Mouse (Mus musculus): ENCODE results near the gene Mef2d.

DNA sequence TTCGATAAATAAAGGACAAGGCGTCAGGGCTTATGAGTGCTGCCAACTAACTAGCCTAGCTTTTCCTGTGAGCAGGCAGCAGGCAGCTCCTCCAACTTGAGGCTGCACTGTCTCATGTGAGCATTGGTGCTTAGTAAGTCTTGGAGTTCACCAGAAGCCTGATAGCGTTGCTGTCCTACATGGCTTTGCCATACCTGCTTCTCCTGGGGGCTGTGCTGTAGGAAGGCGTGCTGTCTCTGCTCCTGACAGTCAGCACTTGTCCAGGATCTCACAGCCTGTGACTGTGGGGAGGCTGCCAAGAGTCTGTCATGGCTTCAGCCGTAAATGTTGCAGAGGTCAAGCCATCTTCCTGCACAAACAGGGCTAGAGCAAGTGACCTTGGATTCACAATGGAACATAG is 23.9 kb downstream of the Mef2d start:
- no peak for TF ChIP-seq CTCF (IDR thresholded peaks at IDR 0.05; ENCODE audit: borderline replicate concordance, extremely low read depth, insufficient read depth, insufficient read length)
- no peak for TF ChIP-seq POLR2A (IDR thresholded peaks at IDR 0.05; ENCODE audit: borderline replicate concordance, extremely low read depth, insufficient read depth, insufficient read length, poor library complexity, severe bottlenecking)
